Mouse (Mus musculus) midbrain, postnatal 0 days (tissue): ENCODE results near the gene Bckdha. TPM values are rescaled to one million over a fixed set of nuclear protein-coding genes. Genes with fewer than 3 reads are reported as not detected.

ENCODE experiments used
- ATAC-seq: fragments of 200-750 bp; cut with Nextera tagmentation; 2 replicates; pipeline ENCODE4 v1.8.0; 2017; ENCODE audit warnings: moderate number of reproducible peaks, mild to moderate bottlenecking, moderate TSS enrichment, moderate library complexity; ENCODE audit not compliant: low FRiP score
- DNase-seq: peaks from one replicate; pipeline ENCODE4 v3.0.0-alpha.2; 2015; ENCODE audit warnings: low spot score
- H3K27ac ChIP-seq: fragments of 300-500 bp; sonication (generic); 2 replicates; pipeline ENCODE4 v1.5.1; 2014; ENCODE audit warnings: low read depth, mild to moderate bottlenecking, low read length, mixed read lengths
- H3K27me3 ChIP-seq: fragments of 300-500 bp; sonication (generic); 2 replicates; pipeline ENCODE4 v1.6.1; 2014; ENCODE audit warnings: low read length, control low read depth, mixed read lengths; ENCODE audit not compliant: insufficient read depth
- H3K36me3 ChIP-seq: fragments of 300-500 bp; sonication (generic); 2 replicates; pipeline ENCODE4 v1.6.1; 2014; ENCODE audit warnings: low read length, control low read depth, mixed read lengths; ENCODE audit not compliant: insufficient read depth
- H3K4me1 ChIP-seq: fragments of 300-500 bp; sonication (generic); 2 replicates; pipeline ENCODE4 v1.6.1; 2014; ENCODE audit warnings: mild to moderate bottlenecking, control low read depth, antibody characterized with exemption, low read length, mixed read lengths; ENCODE audit not compliant: insufficient read depth
- H3K4me2 ChIP-seq: fragments of 300-500 bp; sonication (generic); 2 replicates; pipeline ENCODE4 v1.6.1; 2014; ENCODE audit warnings: low read depth, mild to moderate bottlenecking, low read length, mixed read lengths; ENCODE audit not compliant: poor library complexity, severe bottlenecking
- H3K4me3 ChIP-seq: fragments of 300-500 bp; sonication (generic); 2 replicates; pipeline ENCODE4 v1.5.1; 2014; ENCODE audit warnings: low read depth, mild to moderate bottlenecking, low read length, moderate library complexity
- H3K9ac ChIP-seq: fragments of 300-500 bp; sonication (generic); replicated peaks from 2 replicates; pipeline ENCODE4 v1.6.1; 2014; ENCODE audit warnings: mild to moderate bottlenecking, low read length, moderate library complexity, mixed read lengths; ENCODE audit not compliant: poor library complexity, severe bottlenecking
- H3K9me3 ChIP-seq: fragments of 300-500 bp; sonication (generic); 2 replicates; pipeline ENCODE4 v1.6.1; 2016; ENCODE audit warnings: low read length, control low read depth
- CTCF ChIP-seq: IDR thresholded peaks from 2 replicates; pipeline ENCODE4 v1.5.1; 2016; ENCODE audit warnings: antibody characterized with exemption, mild to moderate bottlenecking
- WGBS: fragments of 180-500 bp; shearing (Covaris S2); extraction: QIAGEN DNeasy Blood & Tissue Kit; methylation state at CpG from one replicate; pipeline ENCODE4 v1.1.7; 2014; 5-methylcytosine and 5-hydroxymethylcytosine counted together
- polyA plus RNA-seq: library from polyadenylated mRNA; unstranded; fragments of >200 nt; fragmentation: Nextera tagmentation; extraction: Ambion mirVana; gene quantifications from 2 replicates; pipeline ENCODE4 v1.2.1, GENCODE M21; 2015
- total RNA-seq: library from RNA; depleted of rRNA; stranded (reverse); fragments of >200 nt; gene quantifications from 2 replicates; pipeline ENCODE4 v1.2.3, GENCODE M21; 2014

Bckdha gene
- total and polyA plus RNA-seq, 2 experiments from 2014 or later, result 40.7 to 78.2 TPM

DNA sequence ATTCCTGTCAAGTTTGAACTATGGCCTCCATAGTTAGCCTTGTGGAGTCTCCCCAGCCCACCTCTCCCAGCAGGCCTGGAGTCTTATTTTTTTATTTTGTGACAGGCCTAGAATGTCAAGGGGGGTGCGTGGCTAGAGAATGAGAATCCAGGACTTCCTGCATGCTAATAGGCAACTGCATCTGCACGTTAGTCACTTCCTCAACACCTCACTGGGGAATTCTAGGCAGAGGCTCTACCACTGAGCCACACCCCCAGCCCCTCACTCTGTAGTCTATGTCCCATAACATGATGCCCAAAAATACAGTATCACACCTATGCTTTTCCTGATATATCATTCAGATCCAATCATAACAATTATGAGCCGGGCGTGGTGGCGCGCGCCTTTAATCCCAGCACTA lies 18.2 kb upstream of the Bckdha start:
- Histone ChIP-seq H3K4me3 (no peak overlapping the region), H3K36me3 (no peaks in the 10 kb centered on the region), H3K4me2 (no peak overlapping the region), H3K9me3 (no peaks in the 10 kb centered on the region), H3K27ac (no peak overlapping the region), H3K27me3 (0 out of 2 replicates have a peak, but pooled peaks cover 5% of the 10 kb centered on the region), H3K9ac (no peak overlapping the region), H3K4me1 (no peaks in the 10 kb centered on the region; the same call in 1 of the 2 replicates)
- TF ChIP-seq CTCF, result no peak
- no peak for DNase-seq
- ATAC-seq, result no peak
- WGBS, result 88% methylated on average over 7 of the region's 7 CpGs

- peak; percentile 92 for DNase-seq
- Histone ChIP-seq H3K27ac (no peak overlapping the region), H3K4me2 (no peak overlapping the region), H3K9ac (no peak overlapping the region), H3K4me3 (no peak overlapping the region), H3K4me1 (no peaks in the 10 kb centered on the region), H3K36me3 (no peaks in the 10 kb centered on the region), H3K27me3 (0 out of 2 replicates have a peak, but pooled peaks cover 5% of the 10 kb centered on the region), H3K9me3 (no peaks in the 10 kb centered on the region)
- no peak for TF ChIP-seq CTCF
- no peak for ATAC-seq
- 43% methylated on average over 15 of the region's 15 CpGs for WGBS
Measured at GRCm38 (mm10) chr7:25676085-25676781, 17.5 kb upstream of the Bckdha start.

DNA sequence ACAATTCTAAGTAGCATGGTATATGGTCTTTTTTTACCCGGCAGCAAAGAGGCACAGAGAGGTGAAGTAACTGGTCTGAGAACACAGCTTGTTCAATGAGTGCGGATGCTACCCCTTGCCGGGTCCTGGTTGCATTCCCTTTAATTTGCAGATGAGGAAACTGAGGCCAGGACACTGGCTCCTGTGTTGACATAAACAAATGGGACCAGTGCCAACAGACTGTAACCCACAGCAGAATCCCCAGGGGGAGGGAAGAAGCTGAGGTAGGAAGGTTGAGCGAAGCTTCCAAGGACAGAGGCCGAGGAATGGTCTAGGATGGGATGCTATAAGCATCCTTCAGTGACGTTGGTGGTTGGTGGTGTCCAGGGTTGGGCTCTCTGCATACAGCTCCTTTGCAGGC lies 16.6 kb upstream of the Bckdha start:
- H3K4me3 ChIP-seq, result peak overlapping the region; percentile 57
- DNase-seq (no peak), ATAC-seq (peak; percentile 8; the same call in 1 of the 2 replicates)
- H3K9ac ChIP-seq, result peak overlapping the region; percentile 75
- H3K4me1 ChIP-seq, result no peaks in the 10 kb centered on the region
- H3K4me2 ChIP-seq, result peak overlapping the region; percentile 77
- H3K27ac ChIP-seq, result no peak overlapping the region
- no peaks in the 10 kb centered on the region for H3K9me3 ChIP-seq
- WGBS, result 51% methylated on average over 6 of the region's 6 CpGs
- 0 out of 2 replicates have a peak, but pooled peaks cover 5% of the 10 kb centered on the region for H3K27me3 ChIP-seq
- TF ChIP-seq CTCF, result no peak
- H3K36me3 ChIP-seq, result no peaks in the 10 kb centered on the region; the same call in 1 of the 2 replicates

DNA sequence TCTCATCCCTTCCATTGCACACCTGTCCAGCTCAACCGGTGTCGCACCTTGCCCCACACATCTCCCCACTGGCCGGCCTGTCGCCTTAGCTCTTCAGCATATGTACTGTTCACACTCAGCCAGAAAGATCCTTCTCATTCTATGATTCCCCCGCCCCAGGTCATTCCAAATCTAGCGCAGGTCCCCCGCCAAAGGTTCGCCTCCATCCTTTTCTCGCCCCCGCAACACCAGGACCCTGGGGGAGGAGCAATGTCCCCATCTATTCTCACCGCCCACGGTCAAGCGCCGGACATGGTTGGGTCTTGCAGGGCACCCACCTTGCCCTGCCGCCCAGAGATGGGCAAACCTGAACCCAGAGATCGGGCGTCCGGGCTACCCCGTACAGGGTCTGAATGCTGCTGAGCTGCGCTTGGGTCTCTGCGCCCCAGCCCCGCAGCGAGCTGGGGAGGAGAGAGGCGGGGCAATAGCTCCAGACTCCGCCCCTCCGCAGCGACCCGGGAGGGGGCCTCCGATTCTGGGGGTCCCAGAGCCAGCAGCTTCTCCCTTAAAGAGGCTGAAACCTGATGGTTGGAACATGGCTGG lies 16.0 kb upstream of the Bckdha start, which contains the start of gene Tmem91:
Gene Tmem91, minus strand, starts transcription at position 448 of the 582 bp plus-strand sequence.
- peak within 1 kb of the TSS; percentile 57 for H3K4me3 ChIP-seq
- TF ChIP-seq CTCF, result no peak
- H3K9ac ChIP-seq, result peak within 1 kb of the TSS; percentile 75
- H3K36me3 ChIP-seq, result no peaks in the 10 kb centered on the region; the same call in 1 of the 2 replicates
- ATAC-seq (peak; percentile 75), DNase-seq (no peak)
- H3K27me3 ChIP-seq, result 0 out of 2 replicates have a peak, but pooled peaks cover 5% of the 10 kb centered on the region
- H3K4me2 ChIP-seq, result peak within 1 kb of the TSS; percentile 77
- WGBS, result 2% methylated on average over 29 of the region's 29 CpGs
- peak within 1 kb of the TSS; percentile 55; the same call in 1 of the 2 replicates for H3K27ac ChIP-seq
- no peaks in the 10 kb centered on the region for H3K4me1 ChIP-seq
- no peaks in the 10 kb centered on the region for H3K9me3 ChIP-seq

- no peaks in the 10 kb centered on the region for H3K9me3 ChIP-seq
- H3K4me3 ChIP-seq, result peak overlapping the region; percentile 57
- peak overlapping the region; percentile 77 for H3K4me2 ChIP-seq
- peaks cover 3% of the 10 kb centered on the region for H3K36me3 ChIP-seq
- ATAC-seq (peak; percentile 31; the same call in 1 of the 2 replicates), DNase-seq (no peak)
- no peak for TF ChIP-seq CTCF
- peak overlapping the region; percentile 55; the same call in 1 of the 2 replicates for H3K27ac ChIP-seq
- WGBS, result 22% methylated on average over 9 of the region's 9 CpGs
- no peaks in the 10 kb centered on the region for H3K4me1 ChIP-seq
- peak overlapping the region; percentile 75 for H3K9ac ChIP-seq
- 0 out of 2 replicates have a peak, but pooled peaks cover 5% of the 10 kb centered on the region for H3K27me3 ChIP-seq
Measured at GRCm38 (mm10) chr7:25674297-25674696, 15.5 kb upstream of the Bckdha start.

DNA sequence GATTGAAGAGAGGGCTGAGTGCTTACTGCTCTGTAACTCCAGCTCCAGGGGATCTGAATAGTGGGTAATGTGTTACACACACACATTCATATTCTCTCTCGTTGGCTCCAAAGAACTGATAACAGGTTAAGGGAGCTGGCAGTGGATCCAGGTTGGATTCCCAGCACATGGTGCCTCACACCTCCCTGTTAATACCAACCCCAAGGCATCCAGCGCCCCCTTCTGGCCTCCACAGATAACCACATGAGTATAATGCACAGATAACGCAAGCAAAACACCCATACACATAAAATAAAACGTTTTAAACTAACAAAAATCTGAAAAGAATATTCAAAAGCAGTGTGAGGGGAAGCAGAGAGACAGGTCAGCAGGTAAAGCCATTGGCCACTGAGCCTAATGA lies 13.7 kb upstream of the Bckdha start:
- no peak overlapping the region for H3K4me2 ChIP-seq
- WGBS, result 58% methylated on average over 4 of the region's 4 CpGs
- no peak overlapping the region for H3K9ac ChIP-seq
- no peak overlapping the region for H3K27ac ChIP-seq
- ATAC-seq (no peak), DNase-seq (no peak)
- peaks cover 21% of the 10 kb centered on the region for H3K36me3 ChIP-seq
- 0 out of 2 replicates have a peak, but pooled peaks cover 5% of the 10 kb centered on the region for H3K27me3 ChIP-seq
- no peaks in the 10 kb centered on the region for H3K4me1 ChIP-seq
- TF ChIP-seq CTCF, result 0 out of 2 replicates have a peak, but pooled peaks have one; percentile 21
- no peaks in the 10 kb centered on the region for H3K9me3 ChIP-seq
- H3K4me3 ChIP-seq, result no peak overlapping the region
